Mouse (Mus musculus): ENCODE measurements around the gene Acyp2. TPM values are rescaled to one million over a fixed set of nuclear protein-coding genes. Genes with fewer than 3 reads are reported as not detected.

Acyp2 gene
- polyA plus RNA-seq, 1 experiment = 4.8 TPM

GRCm38 (mm10) chr11:30662591-30662990 is 13.2 kb upstream of the Acyp2 start:
- Histone ChIP-seq H3K4me3 (ENCODE audit: insufficient read depth, poor library complexity, severe bottlenecking) (no peak overlapping the region), H3K36me3 (ENCODE audit: control insufficient read depth, insufficient read depth) (no peaks in the 10 kb centered on the region), H3K79me2 (ENCODE audit: control insufficient read depth, insufficient read depth) (no peaks in the 10 kb centered on the region), H3K27me3 (ENCODE audit: control insufficient read depth, insufficient read depth, insufficient read length) (no peaks in the 10 kb centered on the region), H3ac (ENCODE audit: control insufficient read depth, insufficient read length, low read depth) (no peak overlapping the region), H3K79me3 (ENCODE audit: low read depth) (no peaks in the 10 kb centered on the region)
- TF ChIP-seq MYOD1 (IDR thresholded peaks at IDR 0.05; ENCODE audit: control insufficient read depth, insufficient read length, low read depth) = no peak
- TF ChIP-seq FOSL1 (IDR thresholded peaks at IDR 0.05; ENCODE audit: insufficient read depth, low read length, poor library complexity, severe bottlenecking) = no peak
- no peak for TF ChIP-seq MAX (IDR thresholded peaks at IDR 0.05)
- TF ChIP-seq MYOG (IDR thresholded peaks at IDR 0.05; ENCODE audit: control insufficient read depth, extremely low read depth, insufficient read length) = no peak
- no peak for TF ChIP-seq USF1 (IDR thresholded peaks at IDR 0.05; ENCODE audit: low read depth)
- TF ChIP-seq CTCF (IDR thresholded peaks at IDR 0.05; ENCODE audit: control insufficient read depth, insufficient read depth, insufficient read length) = no peak
- no peak for TF ChIP-seq CEBPB (IDR thresholded peaks at IDR 0.05; ENCODE audit: low read depth)

DNA sequence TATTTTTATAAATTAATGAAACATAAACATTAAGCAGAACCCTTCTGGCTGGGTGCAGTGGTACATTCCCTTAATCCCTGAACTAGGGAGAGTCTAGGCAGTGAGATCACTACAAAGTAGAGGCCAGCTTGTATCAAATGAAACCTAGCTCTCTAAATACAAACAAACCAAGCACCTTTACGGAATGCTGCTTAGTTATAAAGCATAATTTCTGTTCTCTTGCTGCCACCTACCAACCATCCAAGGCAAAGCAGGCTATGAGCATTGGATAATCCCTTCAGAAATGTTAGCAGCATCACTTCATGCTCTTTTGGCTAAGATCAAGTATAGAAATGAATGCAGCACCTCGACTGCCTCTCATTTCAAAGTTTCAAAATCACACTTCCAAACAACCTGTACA is 7.7 kb upstream of the Acyp2 start:
- TF ChIP-seq USF1 (IDR thresholded peaks at IDR 0.05; ENCODE audit: low read depth) (no peak), CTCF (IDR thresholded peaks at IDR 0.05; ENCODE audit: control insufficient read depth, insufficient read depth, insufficient read length) (peak; percentile 24)
- H3ac ChIP-seq (ENCODE audit: control insufficient read depth, insufficient read length, low read depth) = no peak overlapping the region
- H3K79me2 ChIP-seq (ENCODE audit: control insufficient read depth, insufficient read depth) = no peaks in the 10 kb centered on the region
- no peaks in the 10 kb centered on the region for H3K27me3 ChIP-seq (ENCODE audit: control insufficient read depth, insufficient read depth, insufficient read length)
- no peaks in the 10 kb centered on the region for H3K79me3 ChIP-seq (ENCODE audit: low read depth)
- H3K4me3 ChIP-seq (ENCODE audit: insufficient read depth, poor library complexity, severe bottlenecking) = no peak overlapping the region
- H3K36me3 ChIP-seq (ENCODE audit: control insufficient read depth, insufficient read depth) = no peaks in the 10 kb centered on the region

DNA sequence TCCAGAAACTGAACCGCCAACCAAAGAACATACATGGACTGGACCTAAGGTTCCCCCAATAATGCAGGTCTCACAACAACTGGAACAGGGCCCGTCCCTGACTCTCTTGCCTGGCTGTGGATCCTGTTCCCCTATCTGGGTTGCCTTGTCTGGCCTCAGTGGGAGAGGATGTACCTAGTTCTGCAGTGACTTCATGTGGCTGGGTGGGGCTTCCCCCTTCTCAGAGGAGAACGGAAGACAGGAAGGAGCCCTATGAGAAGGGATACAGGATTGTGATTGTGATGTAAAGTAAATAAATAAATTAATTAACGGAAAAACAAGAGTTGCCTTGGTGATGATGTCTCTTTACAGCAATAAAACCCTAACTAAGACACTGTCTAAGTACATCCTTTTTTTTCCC is 6.7 kb upstream of the Acyp2 start:
- H3K79me3 ChIP-seq (ENCODE audit: low read depth) = no peaks in the 10 kb centered on the region
- H3ac ChIP-seq (ENCODE audit: control insufficient read depth, insufficient read length, low read depth) = no peak overlapping the region
- H3K4me3 ChIP-seq (ENCODE audit: insufficient read depth, poor library complexity, severe bottlenecking) = no peak overlapping the region
- H3K36me3 ChIP-seq (ENCODE audit: control insufficient read depth, insufficient read depth) = no peaks in the 10 kb centered on the region
- H3K79me2 ChIP-seq (ENCODE audit: control insufficient read depth, insufficient read depth) = no peaks in the 10 kb centered on the region
- H3K27me3 ChIP-seq (ENCODE audit: control insufficient read depth, insufficient read depth, insufficient read length) = no peaks in the 10 kb centered on the region
- TF ChIP-seq CEBPB (IDR thresholded peaks at IDR 0.05; ENCODE audit: low read depth) (no peak), FOSL1 (IDR thresholded peaks at IDR 0.05; ENCODE audit: insufficient read depth, low read length, poor library complexity, severe bottlenecking) (no peak)

DNA sequence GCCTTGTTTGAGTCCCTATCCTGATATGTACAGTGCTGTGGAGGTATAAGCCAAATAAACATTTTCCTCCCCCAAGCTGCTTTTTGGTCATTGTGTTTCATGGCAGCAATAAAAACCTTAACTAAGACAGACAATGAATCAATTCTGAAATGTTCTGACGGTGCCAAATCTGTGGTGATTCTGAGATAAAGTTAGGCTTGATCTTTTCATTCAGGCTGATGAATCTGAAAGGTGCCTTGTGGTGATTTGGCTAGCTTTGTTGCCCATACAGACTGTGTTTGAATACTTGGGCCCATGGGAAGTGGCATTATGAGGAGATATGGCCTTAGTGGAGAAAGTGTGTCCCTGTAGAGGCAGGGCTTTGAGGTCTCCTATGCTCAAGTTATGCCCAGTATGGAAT is 1.0 kb upstream of the Acyp2 start:
- Histone ChIP-seq H3K27me3 (ENCODE audit: control insufficient read depth, insufficient read depth, insufficient read length) (no peaks in the 10 kb centered on the region), H3K79me3 (ENCODE audit: low read depth) (peaks cover 3% of the 10 kb centered on the region), H3K36me3 (ENCODE audit: control insufficient read depth, insufficient read depth) (no peaks in the 10 kb centered on the region), H3K79me2 (ENCODE audit: control insufficient read depth, insufficient read depth) (no peaks in the 10 kb centered on the region), H3ac (ENCODE audit: control insufficient read depth, insufficient read length, low read depth) (no peak overlapping the region), H3K4me3 (ENCODE audit: insufficient read depth, poor library complexity, severe bottlenecking) (no peak overlapping the region)
- TF ChIP-seq FOSL1 (IDR thresholded peaks at IDR 0.05; ENCODE audit: insufficient read depth, low read length, poor library complexity, severe bottlenecking) (no peak), MAX (IDR thresholded peaks at IDR 0.05) (no peak), CTCF (IDR thresholded peaks at IDR 0.05; ENCODE audit: control insufficient read depth, insufficient read depth, insufficient read length) (no peak), USF1 (IDR thresholded peaks at IDR 0.05; ENCODE audit: low read depth) (no peak), MYOD1 (IDR thresholded peaks at IDR 0.05; ENCODE audit: control insufficient read depth, insufficient read length, low read depth) (no peak), MYOG (IDR thresholded peaks at IDR 0.05; ENCODE audit: control insufficient read depth, extremely low read depth, insufficient read length) (no peak), CEBPB (IDR thresholded peaks at IDR 0.05; ENCODE audit: low read depth) (no peak)

GRCm38 (mm10) chr11:30635674-30636073 is 13.7 kb downstream of the Acyp2 start:
- H3ac ChIP-seq (ENCODE audit: control insufficient read depth, insufficient read length, low read depth) = no peak overlapping the region
- TF ChIP-seq CEBPB (IDR thresholded peaks at IDR 0.05; ENCODE audit: low read depth) (no peak), MAX (IDR thresholded peaks at IDR 0.05) (no peak), USF1 (IDR thresholded peaks at IDR 0.05; ENCODE audit: low read depth) (no peak), MYOG (IDR thresholded peaks at IDR 0.05; ENCODE audit: control insufficient read depth, extremely low read depth, insufficient read length) (no peak), FOSL1 (IDR thresholded peaks at IDR 0.05; ENCODE audit: insufficient read depth, low read length, poor library complexity, severe bottlenecking) (no peak), MYOD1 (IDR thresholded peaks at IDR 0.05; ENCODE audit: control insufficient read depth, insufficient read length, low read depth) (no peak), CTCF (IDR thresholded peaks at IDR 0.05; ENCODE audit: control insufficient read depth, insufficient read depth, insufficient read length) (no peak)
- no peaks in the 10 kb centered on the region for H3K27me3 ChIP-seq (ENCODE audit: control insufficient read depth, insufficient read depth, insufficient read length)
- no peaks in the 10 kb centered on the region for H3K79me2 ChIP-seq (ENCODE audit: control insufficient read depth, insufficient read depth)
- H3K36me3 ChIP-seq (ENCODE audit: control insufficient read depth, insufficient read depth) = no peaks in the 10 kb centered on the region
- no peaks in the 10 kb centered on the region for H3K79me3 ChIP-seq (ENCODE audit: low read depth)
- no peak overlapping the region for H3K4me3 ChIP-seq (ENCODE audit: insufficient read depth, poor library complexity, severe bottlenecking)

- no peaks in the 10 kb centered on the region for H3K36me3 ChIP-seq (ENCODE audit: control insufficient read depth, insufficient read depth)
- H3K79me2 ChIP-seq (ENCODE audit: control insufficient read depth, insufficient read depth) = no peaks in the 10 kb centered on the region
- no peak for TF ChIP-seq MAX (IDR thresholded peaks at IDR 0.05)
- TF ChIP-seq MYOD1 (IDR thresholded peaks at IDR 0.05; ENCODE audit: control insufficient read depth, insufficient read length, low read depth) = no peak
- TF ChIP-seq USF1 (IDR thresholded peaks at IDR 0.05; ENCODE audit: low read depth) = no peak
- no peak for TF ChIP-seq MYOG (IDR thresholded peaks at IDR 0.05; ENCODE audit: control insufficient read depth, extremely low read depth, insufficient read length)
- TF ChIP-seq FOSL1 (IDR thresholded peaks at IDR 0.05; ENCODE audit: insufficient read depth, low read length, poor library complexity, severe bottlenecking) = no peak
- TF ChIP-seq CEBPB (IDR thresholded peaks at IDR 0.05; ENCODE audit: low read depth) = no peak
- no peak for TF ChIP-seq CTCF (IDR thresholded peaks at IDR 0.05; ENCODE audit: control insufficient read depth, insufficient read depth, insufficient read length)
- no peaks in the 10 kb centered on the region for H3K79me3 ChIP-seq (ENCODE audit: low read depth)
- H3ac ChIP-seq (ENCODE audit: control insufficient read depth, insufficient read length, low read depth) = no peak overlapping the region
- H3K4me3 ChIP-seq (ENCODE audit: insufficient read depth, poor library complexity, severe bottlenecking) = no peak overlapping the region
- no peaks in the 10 kb centered on the region for H3K27me3 ChIP-seq (ENCODE audit: control insufficient read depth, insufficient read depth, insufficient read length)
Measured at GRCm38 (mm10) chr11:30630514-30630913, 18.9 kb downstream of the Acyp2 start.
